Mouse (Mus musculus): ENCODE measurements around the gene Zfp712. TPM values are rescaled to one million over a fixed set of nuclear protein-coding genes. Genes with fewer than 3 reads are reported as not detected.
A peak's percentile ranks its signal among the peaks of the same experiment; 100 is the strongest.

Gene Zfp712
- 4.6 and 5.5 TPM in 2 replicates for polyA plus RNA-seq (2016; fragmentation: Nextera tagmentation; extraction: Ambion mirVana)

DNA sequence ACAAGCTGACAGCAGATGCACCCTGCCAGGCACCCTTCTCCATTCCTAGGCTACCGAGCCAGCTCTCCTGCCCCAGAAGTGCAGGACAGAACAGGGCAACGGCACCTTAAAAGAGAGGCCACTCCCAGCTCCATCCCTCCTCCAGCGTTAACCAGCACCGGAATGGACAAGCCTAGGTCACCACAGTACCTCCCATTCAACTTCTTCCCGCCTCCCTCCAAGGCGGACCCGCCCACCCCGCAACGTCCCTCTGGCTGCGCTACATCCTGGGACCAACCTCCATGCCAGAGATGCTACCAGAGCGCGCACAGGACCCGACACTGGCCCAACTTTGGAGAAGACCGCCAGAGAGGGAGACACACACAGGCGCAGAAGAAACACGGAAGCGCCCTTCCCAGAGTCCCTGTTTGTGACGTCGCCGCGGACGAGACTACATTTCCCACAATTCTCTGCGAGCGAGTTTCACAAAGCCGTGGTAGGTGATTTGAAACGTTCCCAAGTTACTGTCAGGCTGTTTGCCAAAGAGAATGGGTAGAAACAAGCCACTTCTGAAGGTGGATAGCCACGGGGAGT lies at the start of gene Zfp712:
Gene Zfp712, minus strand, starts transcription at position 385 of the 573 bp plus-strand sequence.
- H3K4me2 ChIP-seq (replicated peaks) = peak within 1 kb of the TSS; percentile 83
- peak; percentile 94 for ATAC-seq (ENCODE audit: low FRiP score, low read depth)
- peaks cover 6% of the 10 kb centered on the region for H3K4me1 ChIP-seq
- no peak within 1 kb of the TSS for H3K27ac ChIP-seq
- WGBS = under 1% methylated on average over 27 of the region's 27 CpGs
- H3K27me3 ChIP-seq (replicated peaks) = no peaks in the 10 kb centered on the region
- 0 out of 2 replicates have a peak, but pooled peaks cover 3% of the 10 kb centered on the region for H3K9me3 ChIP-seq
- no peaks in the 10 kb centered on the region for H3K36me3 ChIP-seq
- H3K4me3 ChIP-seq = peak within 1 kb of the TSS; percentile 72
- peak within 1 kb of the TSS; percentile 77 for H3K9ac ChIP-seq

DNA sequence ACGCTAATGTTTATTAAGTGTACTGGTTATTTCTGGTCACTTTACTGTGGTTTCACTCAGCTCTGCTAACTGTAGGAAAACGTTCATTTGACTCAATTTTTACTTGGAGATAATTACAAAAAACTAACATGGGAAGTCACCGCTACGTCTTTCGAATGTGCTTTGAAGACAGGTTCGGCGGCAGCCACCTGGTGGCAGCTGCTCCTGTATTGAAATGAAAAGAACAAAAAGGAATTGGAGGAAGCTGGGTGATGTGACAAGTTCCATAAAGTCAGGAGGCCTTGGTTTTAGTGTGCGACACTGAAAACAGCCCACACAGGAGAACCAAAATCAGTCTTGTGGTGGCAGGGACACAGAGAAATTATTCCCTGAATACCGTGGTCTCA lies 47.8 kb upstream of the Zfp712 start:
- Histone ChIP-seq H3K36me3 (peaks cover 6% of the 10 kb centered on the region; the same call in 1 of the 2 replicates), H3K4me3 (peak overlapping the region; percentile 54), H3K27ac (no peak overlapping the region), H3K27me3 (replicated peaks) (no peaks in the 10 kb centered on the region), H3K4me1 (peaks cover 3% of the 10 kb centered on the region), H3K4me2 (replicated peaks) (peak overlapping the region; percentile 77), H3K9ac (no peak overlapping the region), H3K9me3 (no peaks in the 10 kb centered on the region)
- ATAC-seq (ENCODE audit: low FRiP score, low read depth) = peak; percentile 62
- WGBS = 8% methylated on average over 9 of the region's 9 CpGs

DNA sequence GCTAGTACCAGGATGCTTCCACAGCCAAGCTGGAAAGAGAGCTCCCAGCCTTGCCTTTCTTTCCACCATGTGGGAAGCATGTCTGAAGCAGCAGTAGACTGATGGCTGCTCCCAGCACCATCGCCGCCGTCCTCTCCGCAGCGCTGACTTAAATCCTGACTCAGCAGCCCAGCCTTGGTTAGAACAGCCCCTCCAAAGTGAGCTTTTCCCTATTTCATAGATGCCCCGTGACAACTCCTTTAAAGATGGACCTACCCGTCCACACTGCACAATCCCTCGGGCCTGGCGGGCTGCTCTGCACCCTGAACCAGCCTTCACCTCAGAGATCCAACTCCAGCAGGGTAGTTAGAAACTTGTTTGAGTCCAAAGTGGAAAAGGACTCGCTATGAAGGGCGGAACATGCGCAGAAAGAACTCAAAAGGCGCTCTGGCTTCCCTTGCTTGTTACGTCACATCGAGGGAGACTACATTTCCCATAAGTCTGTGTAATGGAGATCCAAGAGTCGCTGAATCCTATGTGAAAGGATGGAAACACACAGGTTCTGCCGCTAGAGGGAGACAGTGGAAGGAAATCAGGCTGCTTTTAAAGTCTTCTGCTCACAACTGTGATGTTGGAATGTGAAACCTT lies 47.3 kb upstream of the Zfp712 start, which contains the start of gene Gm28557:
Gene Gm28557, minus strand, starts transcription at position 411 of the 627 bp plus-strand sequence.
- Histone ChIP-seq H3K27ac (no peak within 1 kb of the TSS), H3K4me1 (peaks cover 3% of the 10 kb centered on the region), H3K9me3 (no peaks in the 10 kb centered on the region), H3K27me3 (replicated peaks) (no peaks in the 10 kb centered on the region), H3K4me2 (replicated peaks) (peak within 1 kb of the TSS; percentile 77), H3K36me3 (peaks cover 6% of the 10 kb centered on the region; the same call in 1 of the 2 replicates), H3K9ac (peak within 1 kb of the TSS; percentile 53), H3K4me3 (peak within 1 kb of the TSS; percentile 54)
- WGBS = under 1% methylated on average over 17 of the region's 17 CpGs
- peak; percentile 98 for ATAC-seq (ENCODE audit: low FRiP score, low read depth)

DNA sequence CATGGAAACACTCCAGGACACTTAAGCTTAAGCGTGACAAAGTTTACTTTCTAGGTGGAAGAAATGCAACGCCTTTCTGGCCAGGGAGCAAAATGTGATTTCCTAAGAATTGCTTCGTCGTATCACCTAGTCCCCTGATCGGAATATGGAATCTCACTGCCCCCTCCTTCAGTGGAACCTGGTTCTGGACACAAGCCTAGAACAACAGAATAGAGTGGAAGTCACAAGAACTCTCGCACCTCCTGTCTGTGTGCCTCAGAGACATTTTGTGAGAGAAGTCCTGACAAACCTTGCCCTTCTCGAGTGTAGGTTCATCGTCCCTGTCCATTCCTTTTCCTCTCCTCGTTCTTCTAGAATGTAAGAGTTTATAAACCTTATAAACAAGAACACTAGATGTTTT lies 46.7 kb upstream of the Zfp712 start:
- H3K27ac ChIP-seq = no peak overlapping the region
- no peaks in the 10 kb centered on the region for H3K9me3 ChIP-seq
- peaks cover 3% of the 10 kb centered on the region for H3K4me1 ChIP-seq
- H3K36me3 ChIP-seq = peaks cover 6% of the 10 kb centered on the region; the same call in 1 of the 2 replicates
- peak overlapping the region; percentile 77 for H3K4me2 ChIP-seq (replicated peaks)
- peak overlapping the region; percentile 54 for H3K4me3 ChIP-seq
- H3K27me3 ChIP-seq (replicated peaks) = no peaks in the 10 kb centered on the region
- H3K9ac ChIP-seq = peak overlapping the region; percentile 53
- 69% methylated on average over 9 of the region's 9 CpGs for WGBS
- ATAC-seq (ENCODE audit: low FRiP score, low read depth) = no peak; the same call in 1 of the 2 replicates

DNA sequence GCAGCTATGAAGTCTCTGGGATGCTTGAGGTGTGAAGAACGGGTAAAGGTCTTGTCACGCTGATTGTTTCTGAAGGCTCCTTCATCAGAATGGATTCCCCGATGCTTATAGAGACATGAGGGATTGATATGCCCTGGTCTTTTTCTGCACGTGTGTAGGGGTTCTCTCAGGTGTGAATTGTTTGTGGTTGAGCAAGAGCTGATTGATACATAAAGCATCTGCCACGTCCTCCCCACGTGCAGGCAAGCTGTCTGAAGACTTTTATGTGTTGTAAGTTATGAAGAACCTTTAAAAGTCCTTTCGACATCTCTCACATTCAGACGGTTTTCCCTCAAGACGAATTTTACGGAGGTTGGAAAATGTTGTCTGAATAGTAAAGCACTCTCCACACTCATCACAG lies 36.9 kb upstream of the Zfp712 start, which contains the start of gene Zfp708:
Gene Zfp708, minus strand, starts transcription at position 101 of the 400 bp plus-strand sequence.
- H3K27ac ChIP-seq = no peak within 1 kb of the TSS
- H3K4me3 ChIP-seq = no peak within 1 kb of the TSS
- no peak within 1 kb of the TSS for H3K9ac ChIP-seq
- H3K36me3 ChIP-seq = no peaks in the 10 kb centered on the region
- H3K9me3 ChIP-seq = no peaks in the 10 kb centered on the region
- 92% methylated on average over 10 of the region's 10 CpGs for WGBS
- H3K27me3 ChIP-seq (replicated peaks) = no peaks in the 10 kb centered on the region
- no peak for ATAC-seq (ENCODE audit: low FRiP score, low read depth)
- no peak within 1 kb of the TSS for H3K4me2 ChIP-seq (replicated peaks)
- H3K4me1 ChIP-seq = no peaks in the 10 kb centered on the region

DNA sequence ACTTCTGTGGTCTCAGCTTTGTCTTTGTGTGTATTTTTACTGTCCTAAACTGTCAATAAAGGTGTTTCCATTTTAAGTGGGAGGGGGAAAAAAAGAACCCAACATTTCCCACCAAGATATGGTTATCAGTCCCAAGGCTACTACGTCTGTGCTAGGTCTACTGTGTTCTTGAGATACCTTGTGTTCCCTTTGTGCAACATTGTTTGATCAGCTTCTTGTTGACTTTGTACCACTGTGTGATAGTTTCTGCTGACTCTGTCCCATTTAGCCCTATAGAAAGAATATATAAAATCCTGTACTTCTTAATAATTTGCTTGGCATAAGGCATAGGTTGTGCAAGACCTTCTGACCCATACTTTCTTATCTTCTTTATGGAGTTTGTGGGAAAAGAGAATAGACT lies 29.2 kb upstream of the Zfp712 start:
- H3K27me3 ChIP-seq (replicated peaks) = no peaks in the 10 kb centered on the region
- 86% methylated on average over 1 of the region's 1 CpGs for WGBS

DNA sequence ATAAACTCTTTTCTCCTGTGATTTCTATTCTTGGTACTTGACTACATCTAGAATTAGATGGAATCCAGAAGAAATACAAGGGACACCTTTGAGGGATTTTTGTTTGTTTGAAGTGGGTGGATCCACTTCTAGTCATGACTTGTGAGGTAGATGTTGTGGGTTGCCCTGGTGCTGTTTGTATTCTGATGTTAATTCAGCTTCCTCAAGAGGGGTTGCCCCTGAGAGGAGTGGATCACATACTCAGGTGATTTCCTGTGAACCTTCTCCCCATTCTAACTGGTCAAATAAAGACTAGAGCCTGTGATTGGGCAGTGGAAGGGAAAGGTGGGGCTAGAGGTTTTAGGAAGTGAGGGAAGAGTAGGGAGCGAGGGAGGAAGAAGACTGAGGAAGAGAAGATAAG lies 21.0 kb upstream of the Zfp712 start:
- Histone ChIP-seq H3K36me3 (peaks cover 11% of the 10 kb centered on the region; the same call in 1 of the 2 replicates), H3K4me3 (no peak overlapping the region), H3K4me1 (peaks cover 3% of the 10 kb centered on the region; the same call in 1 of the 2 replicates), H3K9ac (no peak overlapping the region), H3K9me3 (no peaks in the 10 kb centered on the region; the same call in 1 of the 2 replicates), H3K27me3 (replicated peaks) (no peaks in the 10 kb centered on the region), H3K27ac (no peak overlapping the region), H3K4me2 (replicated peaks) (peak overlapping the region; percentile 77)
- ATAC-seq (ENCODE audit: low FRiP score, low read depth) = no peak
- WGBS = 77% methylated on average over 1 of the region's 1 CpGs

More for the DNA sequence above, 29.2 kb upstream of the Zfp712 start:
- H3K4me1 ChIP-seq = no peaks in the 10 kb centered on the region
- no peaks in the 10 kb centered on the region for H3K9me3 ChIP-seq
- H3K36me3 ChIP-seq = no peaks in the 10 kb centered on the region
- ATAC-seq (ENCODE audit: low FRiP score, low read depth) = no peak
- H3K4me2 ChIP-seq (replicated peaks) = no peak overlapping the region
- no peak overlapping the region for H3K27ac ChIP-seq
- no peak overlapping the region for H3K9ac ChIP-seq
- H3K4me3 ChIP-seq = no peak overlapping the region

DNA sequence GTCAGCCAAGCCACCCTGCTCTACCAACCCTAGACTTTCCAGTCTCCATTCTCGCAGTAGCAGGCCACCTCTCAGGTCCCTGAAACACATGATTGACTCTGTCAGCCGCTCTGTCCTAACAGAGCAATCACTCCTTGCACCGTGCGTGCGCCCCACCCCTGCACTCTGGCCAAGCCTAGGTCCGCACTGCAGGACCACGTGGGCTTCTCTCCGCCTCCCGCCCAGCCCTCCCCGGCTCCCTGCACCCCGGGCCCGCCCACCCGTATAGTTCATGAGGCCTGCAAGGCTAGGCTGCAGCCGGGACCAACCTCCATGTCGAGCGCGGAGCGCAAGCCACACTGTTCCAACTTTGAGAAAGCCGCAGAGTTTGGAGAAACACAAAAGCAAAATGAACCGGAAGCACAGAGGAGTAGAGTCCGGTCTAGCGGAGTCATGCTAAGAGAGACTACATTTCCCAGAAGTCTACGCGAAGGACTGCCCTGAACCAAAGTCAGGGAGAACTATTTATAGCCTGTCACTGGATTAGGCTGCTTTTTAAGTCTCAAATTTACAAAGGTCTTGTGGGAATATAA lies 20.3 kb upstream of the Zfp712 start:
- Histone ChIP-seq H3K4me2 (replicated peaks) (peak overlapping the region; percentile 77), H3K4me1 (peaks cover 3% of the 10 kb centered on the region; the same call in 1 of the 2 replicates), H3K9me3 (peaks cover 2% of the 10 kb centered on the region; the same call in 1 of the 2 replicates), H3K36me3 (peaks cover 12% of the 10 kb centered on the region; the same call in 1 of the 2 replicates), H3K9ac (peak overlapping the region; percentile 64), H3K27ac (peak overlapping the region; percentile 32; the same call in 1 of the 2 replicates), H3K27me3 (replicated peaks) (no peaks in the 10 kb centered on the region), H3K4me3 (peak overlapping the region; percentile 68)
- peak; percentile 98 for ATAC-seq (ENCODE audit: low FRiP score, low read depth)
- under 1% methylated on average over 24 of the region's 24 CpGs for WGBS

DNA sequence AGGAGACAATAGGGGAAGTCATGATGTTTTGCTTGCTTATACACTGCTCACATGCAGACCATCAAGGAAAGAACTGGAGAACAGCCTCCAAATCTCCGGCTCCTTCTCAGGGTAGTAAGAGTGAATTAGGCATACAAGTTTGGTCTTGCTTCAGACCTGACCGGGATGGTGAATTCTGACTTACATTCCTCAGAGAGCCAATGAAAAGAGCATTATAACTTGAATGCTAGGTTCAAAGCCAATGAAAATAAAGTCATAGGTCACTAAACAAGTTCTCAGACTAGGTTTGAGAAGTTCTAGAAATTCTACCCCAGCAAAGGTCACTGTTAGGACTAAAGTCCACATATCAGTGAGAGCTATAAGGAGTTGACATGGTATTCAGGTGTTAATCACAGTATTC lies 16.3 kb upstream of the Zfp712 start:
- H3K36me3 ChIP-seq = peaks cover 35% of the 10 kb centered on the region
- no peak overlapping the region for H3K4me2 ChIP-seq (replicated peaks)
- H3K9me3 ChIP-seq = peaks cover 23% of the 10 kb centered on the region
- H3K9ac ChIP-seq = no peak overlapping the region
- 97% methylated on average over 2 of the region's 2 CpGs for WGBS
- no peak for ATAC-seq (ENCODE audit: low FRiP score, low read depth)
- H3K27me3 ChIP-seq (replicated peaks) = no peaks in the 10 kb centered on the region
- H3K4me3 ChIP-seq = no peak overlapping the region
- H3K27ac ChIP-seq = no peak overlapping the region
- H3K4me1 ChIP-seq = peaks cover 3% of the 10 kb centered on the region; the same call in 1 of the 2 replicates

DNA sequence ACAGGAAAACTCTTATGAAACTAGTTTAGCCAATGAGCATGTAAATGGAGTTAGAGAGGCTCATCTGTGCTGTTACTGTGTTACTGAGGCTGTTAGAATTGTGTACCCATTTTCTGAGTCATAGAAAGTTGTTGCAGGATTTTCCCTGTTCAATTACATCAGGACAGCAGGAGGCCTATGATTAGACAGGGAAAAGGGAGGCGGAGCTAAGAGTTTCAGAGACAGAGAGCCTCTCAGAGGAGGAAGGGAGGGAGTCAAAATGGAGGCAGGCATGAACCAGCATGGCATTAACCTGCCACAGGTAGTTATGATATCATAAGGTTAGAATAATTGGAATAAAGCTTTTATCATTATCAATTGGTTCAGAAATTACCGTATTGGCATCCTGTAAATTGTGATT lies 11.8 kb upstream of the Zfp712 start:
- no peaks in the 10 kb centered on the region for H3K27me3 ChIP-seq (replicated peaks)
- peaks cover 51% of the 10 kb centered on the region for H3K36me3 ChIP-seq
- WGBS = 93% methylated on average over 2 of the region's 2 CpGs
- ATAC-seq (ENCODE audit: low FRiP score, low read depth) = no peak
- peaks cover 47% of the 10 kb centered on the region for H3K9me3 ChIP-seq
- no peak overlapping the region for H3K4me3 ChIP-seq
- no peak overlapping the region for H3K9ac ChIP-seq
- H3K27ac ChIP-seq = no peak overlapping the region
- H3K4me2 ChIP-seq (replicated peaks) = no peak overlapping the region
- H3K4me1 ChIP-seq = no peaks in the 10 kb centered on the region

DNA sequence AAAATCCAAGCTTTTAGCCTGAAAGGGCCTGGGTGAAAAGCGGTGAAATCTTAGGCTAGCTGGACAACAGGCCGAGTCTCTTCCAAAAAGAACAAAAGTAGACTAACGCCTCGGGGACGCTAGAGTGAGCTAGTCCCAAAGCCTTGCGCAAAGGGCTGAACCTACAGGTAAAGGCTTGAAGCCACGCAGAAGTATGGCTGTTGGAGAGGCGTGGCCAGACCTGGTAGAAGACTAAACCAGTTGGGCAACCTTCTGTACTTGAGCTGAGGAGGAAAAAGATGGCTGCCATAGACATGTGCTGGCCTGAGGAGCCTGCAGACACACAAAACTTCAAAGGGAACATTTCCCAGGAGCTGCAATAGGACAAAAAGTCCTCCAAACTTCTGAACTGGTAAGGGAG lies 4.4 kb upstream of the Zfp712 start:
- Histone ChIP-seq H3K4me3 (no peak overlapping the region), H3K4me1 (peaks cover under 1% of the 10 kb centered on the region; the same call in 1 of the 2 replicates), H3K36me3 (peaks cover 19% of the 10 kb centered on the region), H3K27ac (no peak overlapping the region), H3K27me3 (replicated peaks) (no peaks in the 10 kb centered on the region), H3K4me2 (replicated peaks) (no peak overlapping the region), H3K9me3 (peaks cover 17% of the 10 kb centered on the region), H3K9ac (no peak overlapping the region)
- WGBS = 88% methylated on average over 8 of the region's 8 CpGs
- ATAC-seq (ENCODE audit: low FRiP score, low read depth) = no peak

DNA sequence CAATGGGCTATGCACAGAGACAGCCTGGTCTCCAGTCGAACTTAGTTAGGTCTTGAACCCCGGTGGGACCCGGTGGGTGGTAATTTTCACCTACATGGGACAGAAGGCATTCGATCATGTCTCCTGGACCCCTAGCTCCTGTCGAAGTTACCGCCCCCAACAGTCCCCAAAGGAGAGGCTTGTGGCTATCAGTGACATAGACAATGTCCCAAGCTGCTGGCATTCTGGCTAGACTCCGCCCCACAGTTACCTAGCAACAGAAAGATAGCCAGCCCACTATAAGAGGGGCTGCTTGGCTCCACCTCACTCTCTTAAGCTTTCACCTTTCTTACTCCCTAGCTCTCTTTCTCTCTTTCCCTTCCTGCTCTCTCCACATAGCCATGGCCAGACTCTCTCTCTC lies 1.5 kb upstream of the Zfp712 start:
- no peak for ATAC-seq (ENCODE audit: low FRiP score, low read depth)
- H3K36me3 ChIP-seq = peaks cover 2% of the 10 kb centered on the region; the same call in 1 of the 2 replicates
- WGBS = 67% methylated on average over 7 of the region's 7 CpGs

More for the DNA sequence above, 1.5 kb upstream of the Zfp712 start:
- Histone ChIP-seq H3K27me3 (replicated peaks) (no peaks in the 10 kb centered on the region), H3K4me3 (no peak overlapping the region), H3K4me1 (peaks cover 6% of the 10 kb centered on the region), H3K4me2 (replicated peaks) (no peak overlapping the region), H3K27ac (no peak overlapping the region), H3K9ac (no peak overlapping the region), H3K9me3 (peaks cover 3% of the 10 kb centered on the region; the same call in 1 of the 2 replicates)
